Mouse (Mus musculus): Measurements from ENCODE around the gene Fastkd2. TPM values are rescaled to one million over a fixed set of nuclear protein-coding genes. Genes with fewer than 3 reads are reported as not detected.

Gene Fastkd2
- polyA plus RNA-seq (2014; fragmentation: Illumina TruSeq; extraction: RNeasy Lipid Tissue Mini Kit (QIAGEN cat#74804); ENCODE audit: low replicate concordance): 43.0 TPM

GRCm38 (mm10) chr1:63730240-63730771 is at the start of gene Fastkd2, which contains the start of gene Mdh1b:
Gene Fastkd2 (plus strand): TSS chr1:63730614.
Gene Mdh1b (minus strand): TSS chr1:63730318.

GRCm38 (mm10) chr1:63686827-63687226 is 43.6 kb upstream of the Fastkd2 start, which contains the start of gene Dytn:
Gene Dytn (minus strand): TSS chr1:63686927.

GRCm38 (mm10) chr1:63769167-63769566 is 38.8 kb downstream of the Fastkd2 start, which contains the start of gene 4933402D24Rik:
Gene 4933402D24Rik (minus strand): TSS chr1:63769267.

Other genes with a start within 250 kb of the Fastkd2 start
- gene Gm39653, start 114.6 kb upstream of the Fastkd2 start, polyA plus RNA-seq (2014; fragmentation: Illumina TruSeq; extraction: RNeasy Lipid Tissue Mini Kit (QIAGEN cat#74804); ENCODE audit: low replicate concordance): not detected
- gene Dytn, start 43.7 kb upstream of the Fastkd2 start, polyA plus RNA-seq (2014; fragmentation: Illumina TruSeq; extraction: RNeasy Lipid Tissue Mini Kit (QIAGEN cat#74804); ENCODE audit: low replicate concordance): not detected
- gene Mdh1b, start 296 bp upstream of the Fastkd2 start, polyA plus RNA-seq (2014; fragmentation: Illumina TruSeq; extraction: RNeasy Lipid Tissue Mini Kit (QIAGEN cat#74804); ENCODE audit: low replicate concordance): not detected
- not detected for gene 4933402D24Rik, start 38.7 kb downstream of the Fastkd2 start, polyA plus RNA-seq (2014; fragmentation: Illumina TruSeq; extraction: RNeasy Lipid Tissue Mini Kit (QIAGEN cat#74804); ENCODE audit: low replicate concordance)

Measured in small intestine, adult 10 weeks (tissue).